Mouse (Mus musculus) lung, embryonic 15.5 days (tissue): ENCODE measurements around the gene Gsg1. TPM values are rescaled to one million over a fixed set of nuclear protein-coding genes. Genes with fewer than 3 reads are reported as not detected.

ENCODE experiments used
- ATAC-seq: fragments of 200-750 bp; cut with Nextera tagmentation; 2 replicates; pipeline ENCODE4 v1.8.0; 2017; ENCODE audit warnings: moderate number of reproducible peaks, borderline replicate concordance; ENCODE audit not compliant: low FRiP score, low TSS enrichment; ENCODE audit errors: extremely low read depth
- H3K27ac ChIP-seq: fragments of 300-500 bp; sonication (generic); 2 replicates; pipeline ENCODE4 v1.5.1; 2015; ENCODE audit warnings: moderate library complexity, mild to moderate bottlenecking, inconsistent platforms
- H3K27me3 ChIP-seq: fragments of 300-500 bp; sonication (generic); 2 replicates; pipeline ENCODE4 v1.6.1; 2015; ENCODE audit warnings: inconsistent platforms
- H3K36me3 ChIP-seq: fragments of 300-500 bp; sonication (generic); 2 replicates; pipeline ENCODE4 v1.6.1; 2015; ENCODE audit warnings: inconsistent platforms
- H3K4me1 ChIP-seq: fragments of 300-500 bp; sonication (generic); 2 replicates; pipeline ENCODE4 v1.6.1; 2015; ENCODE audit warnings: inconsistent platforms
- H3K4me2 ChIP-seq: fragments of 300-500 bp; sonication (generic); 2 replicates; pipeline ENCODE4 v1.6.1; 2015; ENCODE audit warnings: inconsistent platforms, mild to moderate bottlenecking, moderate library complexity
- H3K4me3 ChIP-seq: fragments of 300-500 bp; sonication (generic); 2 replicates; pipeline ENCODE4 v1.5.1; 2015; ENCODE audit warnings: mild to moderate bottlenecking, inconsistent platforms
- H3K9ac ChIP-seq: fragments of 300-500 bp; sonication (generic); 2 replicates; pipeline ENCODE4 v1.6.1; 2015; ENCODE audit warnings: inconsistent platforms
- H3K9me3 ChIP-seq: fragments of 300-500 bp; sonication (generic); 2 replicates; pipeline ENCODE4 v1.6.1; 2016; ENCODE audit warnings: inconsistent platforms
- WGBS: fragments of 180-500 bp; shearing (Covaris S2); methylation state at CpG from one replicate; pipeline ENCODE4 v1.1.7; 2015; 5-methylcytosine and 5-hydroxymethylcytosine counted together
- polyA plus RNA-seq: library from polyadenylated mRNA; unstranded; fragments of >200 nt; fragmentation: Nextera tagmentation; extraction: Ambion mirVana; gene quantifications from 2 replicates; pipeline ENCODE4 v1.2.1, GENCODE M21; 2015

Gene Gsg1
- polyA plus RNA-seq, 1 experiment from 2014 or later, result 6.9 TPM

- WGBS, result 44% methylated on average over 6 of the region's 6 CpGs
- no peak overlapping the region for H3K27ac ChIP-seq
- no peaks in the 10 kb centered on the region for H3K36me3 ChIP-seq
- H3K4me3 ChIP-seq, result no peak overlapping the region
- H3K9ac ChIP-seq, result no peak overlapping the region
- H3K4me1 ChIP-seq, result peaks cover 31% of the 10 kb centered on the region
- peak; percentile 87 for ATAC-seq
- H3K27me3 ChIP-seq, result peaks cover 7% of the 10 kb centered on the region; the same call in 1 of the 2 replicates
- H3K4me2 ChIP-seq, result no peak overlapping the region
- no peaks in the 10 kb centered on the region for H3K9me3 ChIP-seq
Observed at GRCm38 (mm10) chr6:135276474-135277295, 22.5 kb upstream of the Gsg1 start.

GRCm38 (mm10) chr6:135275231-135275630 lies 21.1 kb upstream of the Gsg1 start:
- ATAC-seq, result no peak
- WGBS, result 62% methylated on average over 4 of the region's 4 CpGs

DNA sequence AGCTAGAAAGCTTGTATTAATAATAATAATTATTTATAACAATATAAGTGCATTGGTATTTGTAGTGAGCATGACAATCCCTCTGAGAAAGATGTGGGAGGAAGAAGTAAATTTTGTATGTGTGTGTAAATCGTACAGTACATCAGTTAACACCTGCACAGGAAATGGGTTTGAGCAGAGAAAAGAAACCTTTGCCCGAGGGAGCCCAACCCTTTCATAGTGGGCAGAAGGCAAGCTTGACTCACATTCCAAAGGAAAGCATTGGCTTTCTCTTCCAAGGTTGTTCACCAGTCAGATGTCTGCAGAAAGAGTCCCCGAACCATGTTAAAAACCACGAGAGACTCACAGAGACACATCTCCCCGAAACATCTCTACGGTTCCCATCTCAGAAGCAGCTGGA lies 18.9 kb upstream of the Gsg1 start:
- H3K9me3 ChIP-seq, result no peaks in the 10 kb centered on the region
- H3K4me2 ChIP-seq, result no peak overlapping the region
- no peaks in the 10 kb centered on the region; the same call in 1 of the 2 replicates for H3K27me3 ChIP-seq
- no peak overlapping the region for H3K9ac ChIP-seq
- no peak overlapping the region for H3K4me3 ChIP-seq
- 80% methylated on average over 6 of the region's 6 CpGs for WGBS
- no peak overlapping the region for H3K27ac ChIP-seq
- no peak for ATAC-seq
- H3K36me3 ChIP-seq, result no peaks in the 10 kb centered on the region
- H3K4me1 ChIP-seq, result peaks cover 33% of the 10 kb centered on the region

More at GRCm38 (mm10) chr6:135275231-135275630, 21.1 kb upstream of the Gsg1 start:
- Histone ChIP-seq H3K36me3 (no peaks in the 10 kb centered on the region), H3K4me1 (peaks cover 39% of the 10 kb centered on the region), H3K27me3 (peaks cover 2% of the 10 kb centered on the region; the same call in 1 of the 2 replicates), H3K4me2 (no peak overlapping the region), H3K9ac (no peak overlapping the region), H3K9me3 (no peaks in the 10 kb centered on the region), H3K4me3 (no peak overlapping the region), H3K27ac (0 out of 2 replicates have a peak overlapping the region, but pooled peaks have one; percentile 16)

- Histone ChIP-seq H3K9ac (no peak overlapping the region), H3K27ac (no peak overlapping the region), H3K36me3 (no peaks in the 10 kb centered on the region), H3K27me3 (no peaks in the 10 kb centered on the region; the same call in 1 of the 2 replicates), H3K4me3 (no peak overlapping the region), H3K9me3 (no peaks in the 10 kb centered on the region), H3K4me2 (no peak overlapping the region), H3K4me1 (peaks cover 29% of the 10 kb centered on the region)
- peak; percentile 58; the same call in 1 of the 2 replicates for ATAC-seq
- 47% methylated on average over 2 of the region's 2 CpGs for WGBS
Observed at GRCm38 (mm10) chr6:135271761-135272160, 17.6 kb upstream of the Gsg1 start.

DNA sequence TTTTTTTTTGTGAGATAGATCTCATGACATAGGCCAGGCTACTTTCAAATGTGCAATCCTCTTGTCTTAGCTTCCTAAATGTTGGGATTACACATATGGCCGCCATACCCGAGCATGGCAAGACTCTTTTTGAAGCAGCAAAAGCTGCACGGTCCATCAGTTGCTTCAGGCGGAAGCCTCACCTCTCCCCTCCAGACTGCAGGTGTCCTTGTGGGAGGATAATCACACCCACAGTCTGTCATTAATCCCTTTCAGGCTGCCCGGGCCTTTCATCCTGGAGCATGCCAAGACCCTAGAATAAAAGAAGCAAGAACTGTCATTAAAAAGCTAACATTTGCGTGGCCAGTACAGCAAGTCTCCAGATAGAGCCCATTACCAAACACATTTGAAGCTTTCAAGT lies 15.5 kb upstream of the Gsg1 start:
- Histone ChIP-seq H3K36me3 (no peaks in the 10 kb centered on the region), H3K9ac (no peak overlapping the region), H3K27ac (no peak overlapping the region; the same call in 1 of the 2 replicates), H3K4me3 (no peak overlapping the region), H3K4me2 (no peak overlapping the region), H3K9me3 (no peaks in the 10 kb centered on the region), H3K27me3 (no peaks in the 10 kb centered on the region; the same call in 1 of the 2 replicates), H3K4me1 (peaks cover 18% of the 10 kb centered on the region)
- 55% methylated on average over 6 of the region's 6 CpGs for WGBS
- ATAC-seq, result no peak

GRCm38 (mm10) chr6:135268392-135268791 lies 14.2 kb upstream of the Gsg1 start:
- Histone ChIP-seq H3K36me3 (no peaks in the 10 kb centered on the region), H3K27me3 (no peaks in the 10 kb centered on the region; the same call in 1 of the 2 replicates), H3K4me2 (no peak overlapping the region), H3K9ac (no peak overlapping the region), H3K4me1 (peaks cover 20% of the 10 kb centered on the region), H3K9me3 (peaks cover 3% of the 10 kb centered on the region; the same call in 1 of the 2 replicates), H3K4me3 (no peak overlapping the region), H3K27ac (no peak overlapping the region)
- ATAC-seq, result no peak

DNA sequence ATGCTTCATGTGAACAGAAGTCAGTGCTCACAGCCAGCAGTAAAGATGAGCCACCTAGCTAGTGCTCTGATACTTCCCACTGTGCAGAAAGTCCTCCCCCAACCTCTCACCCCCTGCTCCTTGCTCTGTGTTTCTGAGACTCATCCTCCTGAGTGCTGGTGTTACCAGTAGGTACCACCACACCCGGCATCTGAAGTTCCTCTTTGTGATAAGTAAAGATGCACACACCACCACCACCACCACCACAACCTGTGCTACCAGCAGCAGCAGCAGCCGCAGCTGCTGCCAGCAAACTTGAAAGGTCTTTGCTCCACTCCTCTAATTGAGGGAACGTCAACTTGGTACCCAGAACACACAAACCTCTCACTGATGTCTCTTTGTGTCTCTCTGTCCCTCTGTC lies 13.1 kb upstream of the Gsg1 start:
- H3K4me1 ChIP-seq, result peaks cover 25% of the 10 kb centered on the region
- H3K27ac ChIP-seq, result no peak overlapping the region
- no peaks in the 10 kb centered on the region; the same call in 1 of the 2 replicates for H3K27me3 ChIP-seq
- H3K4me2 ChIP-seq, result no peak overlapping the region
- no peak overlapping the region for H3K4me3 ChIP-seq
- ATAC-seq, result no peak
- H3K36me3 ChIP-seq, result no peaks in the 10 kb centered on the region
- H3K9me3 ChIP-seq, result peaks cover 3% of the 10 kb centered on the region; the same call in 1 of the 2 replicates
- WGBS, result 75% methylated on average over 3 of the region's 3 CpGs
- no peak overlapping the region for H3K9ac ChIP-seq

DNA sequence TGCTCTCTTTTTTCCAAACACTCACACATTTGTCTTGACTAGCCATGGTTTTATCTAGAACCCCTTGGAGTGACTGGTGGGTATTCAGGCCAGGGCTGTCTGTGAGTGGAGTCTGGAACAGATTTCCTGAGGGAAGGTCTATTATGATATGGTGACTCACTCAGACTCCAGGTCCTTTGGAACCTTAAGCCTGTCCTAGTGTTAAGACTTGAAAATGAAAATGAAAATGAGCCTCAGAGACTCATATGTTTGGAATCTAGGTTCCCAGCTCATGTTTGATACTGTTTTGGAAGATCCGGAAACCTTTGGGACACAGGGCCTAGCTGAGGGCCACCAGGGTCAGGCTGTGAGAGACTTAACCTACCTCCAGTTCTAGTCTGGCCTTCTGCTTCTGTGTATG lies 11.9 kb upstream of the Gsg1 start:
- Histone ChIP-seq H3K4me1 (peaks cover 18% of the 10 kb centered on the region), H3K9ac (no peak overlapping the region), H3K36me3 (no peaks in the 10 kb centered on the region), H3K4me3 (no peak overlapping the region), H3K27me3 (no peaks in the 10 kb centered on the region; the same call in 1 of the 2 replicates), H3K4me2 (no peak overlapping the region), H3K9me3 (peaks cover 3% of the 10 kb centered on the region; the same call in 1 of the 2 replicates), H3K27ac (no peak overlapping the region)
- WGBS, result 94% methylated on average over 1 of the region's 1 CpGs
- no peak for ATAC-seq

DNA sequence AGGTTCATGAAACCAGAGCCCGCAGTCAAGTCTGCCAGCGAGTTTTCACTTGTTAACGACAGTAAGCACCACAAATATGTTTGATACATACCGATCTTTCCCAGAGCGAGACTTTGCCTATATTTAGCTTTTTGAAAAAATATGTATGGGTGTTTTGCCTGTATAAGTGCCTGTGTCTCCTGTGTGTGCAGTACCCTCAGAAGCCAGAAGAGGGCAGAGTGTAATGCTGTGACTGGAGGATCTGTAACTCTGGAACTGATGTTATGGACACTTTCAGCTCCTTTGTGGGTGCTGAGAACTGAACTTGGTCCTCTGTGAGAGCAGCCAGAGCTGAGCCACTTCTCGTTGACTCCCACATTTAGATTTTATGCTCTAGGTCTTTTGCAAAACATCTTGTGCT lies 10.0 kb upstream of the Gsg1 start:
- Histone ChIP-seq H3K36me3 (no peaks in the 10 kb centered on the region), H3K4me2 (no peak overlapping the region), H3K27me3 (no peaks in the 10 kb centered on the region), H3K27ac (no peak overlapping the region), H3K4me3 (no peak overlapping the region), H3K4me1 (peaks cover 8% of the 10 kb centered on the region; the same call in 1 of the 2 replicates), H3K9me3 (peaks cover 3% of the 10 kb centered on the region; the same call in 1 of the 2 replicates), H3K9ac (no peak overlapping the region)
- no peak for ATAC-seq
- 94% methylated on average over 6 of the region's 6 CpGs for WGBS

DNA sequence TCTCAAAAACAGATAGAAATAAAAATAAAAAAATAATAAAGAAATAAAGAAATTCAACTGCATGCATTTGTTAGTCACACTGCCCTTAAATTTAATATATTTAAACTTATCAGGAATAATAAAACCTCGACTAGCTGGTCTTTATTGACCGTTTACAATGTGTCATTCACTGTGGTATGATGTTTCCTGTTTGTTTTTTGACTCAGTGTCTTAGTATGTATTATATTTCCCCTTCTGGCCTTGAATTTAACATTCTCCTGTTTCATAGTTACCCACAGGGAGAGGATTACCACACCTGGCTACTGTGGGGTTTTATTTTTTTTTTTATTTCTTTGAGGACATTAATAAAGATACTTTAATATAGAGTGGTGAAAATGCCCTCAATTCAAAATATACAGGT lies 8.4 kb upstream of the Gsg1 start:
- ATAC-seq, result no peak
- WGBS, result 68% methylated on average over 2 of the region's 2 CpGs
- Histone ChIP-seq H3K4me1 (peaks cover 8% of the 10 kb centered on the region; the same call in 1 of the 2 replicates), H3K4me2 (no peak overlapping the region), H3K36me3 (no peaks in the 10 kb centered on the region), H3K9me3 (peaks cover 3% of the 10 kb centered on the region; the same call in 1 of the 2 replicates), H3K27me3 (no peaks in the 10 kb centered on the region), H3K9ac (no peak overlapping the region), H3K27ac (no peak overlapping the region), H3K4me3 (no peak overlapping the region)

DNA sequence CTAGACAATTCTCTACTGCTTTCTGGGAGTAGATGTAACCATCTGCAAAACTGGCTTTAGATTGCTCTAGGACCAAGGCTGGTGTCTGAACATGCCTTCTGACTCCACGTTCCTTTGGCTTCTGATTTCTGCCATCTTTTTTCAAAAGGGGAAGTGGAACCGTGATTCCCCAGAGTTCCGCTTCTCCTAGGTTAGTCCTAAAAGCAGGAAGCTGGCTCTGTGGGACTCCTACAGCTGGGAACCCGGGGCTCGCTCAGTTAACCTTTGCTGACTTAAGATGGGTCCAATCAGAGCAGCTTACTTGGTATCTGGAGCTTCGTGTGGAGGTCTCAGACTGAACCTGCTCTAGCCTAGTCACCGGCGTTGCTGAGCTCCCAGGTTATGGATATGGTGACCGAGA lies 7.0 kb upstream of the Gsg1 start:
- no peak overlapping the region for H3K9ac ChIP-seq
- H3K4me1 ChIP-seq, result peaks cover 8% of the 10 kb centered on the region; the same call in 1 of the 2 replicates
- no peak overlapping the region for H3K27ac ChIP-seq
- no peak for ATAC-seq
- no peak overlapping the region for H3K4me3 ChIP-seq
- H3K9me3 ChIP-seq, result peaks cover 3% of the 10 kb centered on the region; the same call in 1 of the 2 replicates
- no peak overlapping the region for H3K4me2 ChIP-seq
- H3K36me3 ChIP-seq, result no peaks in the 10 kb centered on the region
- whole genome bisulfite sequencing, result 91% methylated on average over 9 of the region's 9 CpGs
- H3K27me3 ChIP-seq, result no peaks in the 10 kb centered on the region

- peaks cover 8% of the 10 kb centered on the region; the same call in 1 of the 2 replicates for H3K4me1 ChIP-seq
- H3K27me3 ChIP-seq, result no peaks in the 10 kb centered on the region
- WGBS, result 71% methylated on average over 6 of the region's 6 CpGs
- H3K9me3 ChIP-seq, result peaks cover 3% of the 10 kb centered on the region; the same call in 1 of the 2 replicates
- no peak for ATAC-seq
- no peak overlapping the region for H3K9ac ChIP-seq
- no peak overlapping the region for H3K27ac ChIP-seq
- H3K4me2 ChIP-seq, result no peak overlapping the region
- no peaks in the 10 kb centered on the region for H3K36me3 ChIP-seq
- H3K4me3 ChIP-seq, result no peak overlapping the region
Observed at GRCm38 (mm10) chr6:135260435-135260834, 6.3 kb upstream of the Gsg1 start.
